Mouse (Mus musculus) right cerebral cortex, postnatal 10 days (tissue): ENCODE data around the gene Igsf1.

Experiments used
- DNase-seq, 2 experiments: peaks; one replicate each; pipeline ENCODE4 v3.0.0; 2021; ENCODE audit warnings: low spot score in 2 of 2

Gene Igsf1

DNA sequence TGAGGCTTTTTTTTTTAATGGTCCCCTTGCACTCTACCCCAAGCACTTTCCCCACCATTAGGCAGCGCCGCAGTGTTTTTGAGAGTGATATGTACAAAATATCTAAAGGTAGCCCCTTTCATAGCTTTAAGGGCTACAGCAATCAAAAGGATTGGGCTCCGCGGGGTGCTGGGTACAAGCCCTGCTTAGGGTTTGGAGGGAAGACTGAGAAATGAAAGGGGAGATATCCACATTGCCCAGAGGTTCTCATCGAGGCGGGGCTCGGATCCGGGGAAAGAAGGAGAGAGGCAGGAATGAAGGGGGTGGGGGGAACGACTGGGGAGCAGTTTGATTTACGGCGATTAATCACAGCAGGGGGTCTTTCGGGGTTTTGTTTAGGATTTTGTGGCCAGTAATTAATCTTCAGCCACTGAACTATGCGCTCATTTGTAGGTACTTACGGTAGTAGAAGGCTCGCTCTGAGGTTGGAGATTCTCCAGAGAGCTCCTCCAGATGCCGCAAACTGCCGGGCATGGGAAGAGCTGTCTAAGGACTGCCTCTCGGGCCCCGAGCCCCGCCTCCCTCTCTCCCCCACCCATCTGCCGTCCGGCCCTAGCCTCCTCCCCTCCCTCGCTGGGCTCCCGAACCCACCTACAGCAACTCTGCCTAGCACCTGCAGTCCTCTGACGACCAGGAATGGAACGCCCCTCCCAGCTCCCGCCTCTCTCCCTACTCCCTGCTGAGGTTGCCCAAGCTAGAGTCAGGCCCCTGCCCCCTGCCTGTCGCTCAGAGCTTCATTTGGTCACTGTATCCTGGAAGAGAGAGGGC is at the start of gene Igsf1:
Igsf1 (minus strand) TSS at position 537 of the 807 bp plus-strand sequence.
- DNase-seq = peak; percentile 42 to 54

- no peak for DNase-seq
These were observed 26.7 kb downstream of the Igsf1 start for GRCm38 (mm10) chrX:49770828-49771227.

GRCm38 (mm10) chrX:49745192-49745591 is 52.4 kb downstream of the Igsf1 start:
- DNase-seq = no peak

GRCm38 (mm10) chrX:49734959-49735358 is 62.6 kb downstream of the Igsf1 start, which contains the start of gene Olfr1321:
Olfr1321 (minus strand) TSS chrX:49735059.
- DNase-seq = no peak
